Mouse (Mus musculus): ENCODE measurements at regions not wholly inside any gene's neighbourhood (a gene's known extent, or its start where the extent isn't known, plus 50 kb on each side); places are given as distances from the start of the nearest gene placed in this dataset.

- DNase-seq (ENCODE audit: low read depth, low spot score) = no peak
Measured at GRCm38 (mm10) chr16:20800038-20800437, 65.7 kb upstream of the Thpo start.

GRCm38 (mm10) chr16:20798115-20798514 is 63.8 kb upstream of the Thpo start:
- DNase-seq (ENCODE audit: low read depth, low spot score) = no peak

GRCm38 (mm10) chr16:20794721-20795120 is 60.4 kb upstream of the Thpo start:
- no peak for DNase-seq (ENCODE audit: low read depth, low spot score)

Data from CD4-positive, CD25-positive, alpha-beta regulatory T cell, adult 2 months (primary cell).